Mouse (Mus musculus) left cerebral cortex, adult 11 months (tissue): Measurements from ENCODE around the gene Cpeb3.
"Not testable (repeated sequence)": the region's sequence is repeated elsewhere in the genome, so short reads cannot be mapped to it uniquely, and the experiment has no call there.

Source experiments
- DNase-seq: peaks from one replicate; pipeline ENCODE4 v3.0.0; 2022; ENCODE audit warnings: low spot score

Gene Cpeb3

DNA sequence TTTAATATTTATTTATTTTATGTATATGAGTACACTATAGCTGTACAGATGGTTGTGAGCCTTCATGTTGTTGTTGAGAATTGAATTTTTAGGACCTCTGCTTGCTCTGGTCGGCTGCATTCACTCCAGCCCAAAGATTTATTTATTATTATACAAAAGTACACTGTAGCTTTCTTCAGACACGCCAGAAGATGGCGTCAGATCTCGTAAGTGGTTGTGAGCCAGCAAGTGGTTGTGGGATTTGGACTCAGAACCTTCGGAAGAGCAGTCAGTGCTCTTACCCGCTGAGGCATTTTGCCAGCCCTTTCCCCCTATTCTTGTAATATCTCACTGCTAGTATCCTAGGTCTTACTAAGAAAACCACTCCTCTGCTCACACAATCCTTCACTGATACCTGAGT, 126.9 kb downstream of the Cpeb3 start:
- DNase-seq = no peak

DNA sequence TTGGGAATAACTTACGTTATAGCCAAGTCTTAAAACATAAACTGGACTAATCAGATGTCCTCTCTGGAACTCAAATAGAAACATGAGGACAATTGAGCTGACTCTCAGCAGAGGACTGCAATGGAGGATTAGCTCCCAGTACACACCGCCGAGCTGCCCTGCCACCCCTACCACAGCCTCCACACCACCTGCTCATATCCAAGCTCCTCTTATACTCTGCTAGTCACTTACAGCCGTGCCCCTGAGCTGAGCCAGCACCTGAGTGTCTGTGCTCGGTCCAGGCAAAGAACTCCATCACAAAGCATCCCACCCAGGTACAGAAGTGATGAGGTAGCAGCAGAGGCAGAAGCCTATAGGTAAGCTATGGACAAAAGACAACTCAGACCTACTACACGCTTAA, 129.2 kb downstream of the Cpeb3 start:
- DNase-seq = no peak

DNA sequence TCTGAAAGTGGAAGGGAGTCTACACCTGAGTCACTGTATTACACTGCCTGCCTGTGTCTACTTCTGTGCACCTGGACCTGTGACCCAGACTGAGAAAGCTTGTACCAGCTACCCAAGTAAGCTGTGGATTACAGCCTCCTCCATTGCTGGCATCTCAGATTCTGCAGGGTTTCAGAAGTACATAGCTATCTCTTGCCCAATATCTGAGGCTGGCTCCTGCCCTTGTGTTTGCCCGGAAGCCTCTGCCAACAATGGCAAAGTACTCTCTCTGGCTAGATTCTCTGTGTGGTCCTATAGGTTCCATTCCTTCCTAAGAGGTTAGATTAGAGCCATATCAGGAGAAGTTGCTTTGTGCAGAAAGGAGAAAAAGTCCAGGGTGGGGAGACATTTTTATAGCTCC, 129.8 kb downstream of the Cpeb3 start:
- DNase-seq = no peak

DNA sequence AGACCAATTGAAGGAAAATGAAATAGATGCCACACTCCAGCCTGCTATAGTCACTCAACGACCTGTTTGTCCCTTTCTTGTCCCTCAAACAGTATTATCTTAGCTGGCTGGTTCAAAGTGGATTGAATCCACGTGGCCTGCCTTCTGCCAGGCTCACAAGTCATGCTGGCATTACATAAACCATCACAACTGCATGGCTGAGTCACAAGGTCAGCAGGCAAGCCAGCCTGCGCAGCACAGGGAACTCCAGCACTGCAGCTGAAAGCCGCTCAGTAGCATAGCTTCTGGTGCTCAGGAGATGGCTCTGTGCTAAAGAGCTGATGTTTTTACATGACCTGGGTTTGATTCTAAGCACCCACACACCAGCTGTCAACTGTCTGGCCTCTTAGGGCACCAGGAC, 130.3 kb downstream of the Cpeb3 start:
- peak; percentile 68 for DNase-seq

DNA sequence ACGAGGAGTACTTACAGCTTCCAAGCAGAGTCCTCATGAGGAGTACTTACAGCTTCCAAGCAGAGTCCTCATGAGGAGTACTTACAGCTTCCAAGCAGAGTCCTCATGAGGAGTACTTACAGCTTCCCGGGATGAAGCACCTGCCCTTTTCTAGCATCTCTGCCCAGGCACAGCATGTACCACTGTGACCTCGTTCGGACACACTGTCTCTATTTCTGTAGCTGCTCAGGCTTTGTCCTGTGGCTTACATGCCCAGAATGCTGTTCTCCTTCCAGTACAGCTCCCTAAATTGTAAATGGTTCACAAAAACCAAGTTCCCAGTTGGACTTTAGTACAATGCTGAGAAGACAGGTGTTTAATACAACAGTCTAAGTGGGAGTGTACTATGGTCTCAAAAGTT, 131.1 kb downstream of the Cpeb3 start:
- DNase-seq = not testable (repeated sequence)

DNA sequence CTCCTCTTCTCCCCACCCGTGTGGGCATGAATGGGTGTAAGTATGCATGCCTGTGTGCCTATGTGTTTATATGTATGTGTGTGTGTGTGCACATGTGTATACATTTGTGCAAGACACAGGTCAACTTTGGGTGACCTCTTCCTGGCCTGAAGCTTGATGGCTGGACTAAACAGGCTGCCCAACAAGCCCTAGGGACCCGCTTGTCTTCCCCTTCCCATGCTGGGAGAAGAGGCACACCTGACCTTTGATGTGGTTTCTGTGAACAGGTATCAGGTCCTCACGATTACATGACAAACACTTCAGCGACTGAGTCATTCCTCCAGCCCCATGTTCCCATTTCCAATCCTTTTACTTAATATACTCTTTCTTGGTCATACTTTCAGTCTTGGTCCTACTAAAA, 131.8 kb downstream of the Cpeb3 start:
- DNase-seq = no peak

DNA sequence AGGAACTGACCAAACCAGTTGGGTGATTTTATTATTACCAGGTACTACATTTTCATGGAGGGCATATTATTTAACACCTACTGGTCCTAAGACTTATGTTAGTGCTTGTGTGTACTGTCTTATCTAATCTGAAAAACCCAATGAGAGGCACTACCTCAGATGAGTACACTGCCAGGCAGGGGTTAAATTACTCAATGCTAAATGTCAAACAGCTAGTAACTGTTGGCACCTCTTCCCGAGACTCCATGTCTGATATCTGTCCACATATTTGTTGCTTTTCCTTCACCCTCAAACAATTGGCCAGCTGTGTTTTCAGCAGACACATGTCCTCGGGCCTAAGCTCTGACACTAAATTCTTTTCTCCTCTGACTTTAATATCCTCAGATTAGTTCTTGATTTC, 132.3 kb downstream of the Cpeb3 start:
- no peak for DNase-seq

DNA sequence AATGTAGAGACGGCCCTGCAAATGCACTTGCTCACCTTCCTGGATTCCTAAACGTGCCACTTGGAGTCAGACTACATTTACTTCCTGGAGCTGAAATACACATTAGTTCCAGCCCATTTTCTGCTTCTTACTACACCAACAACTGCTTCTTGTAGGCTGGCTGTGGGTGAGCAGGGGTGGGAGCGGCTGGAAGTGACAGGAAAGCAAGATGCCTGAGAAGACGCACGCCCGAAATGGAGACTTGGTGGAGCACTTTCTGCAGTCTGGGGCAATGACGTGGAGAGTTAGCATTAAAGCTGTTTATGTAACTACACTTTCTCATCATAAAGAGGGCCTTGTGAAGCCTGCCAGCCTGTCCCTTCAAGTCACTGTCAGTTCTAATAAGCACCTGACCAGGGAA, 132.7 kb downstream of the Cpeb3 start:
- peak; percentile 55 for DNase-seq

DNA sequence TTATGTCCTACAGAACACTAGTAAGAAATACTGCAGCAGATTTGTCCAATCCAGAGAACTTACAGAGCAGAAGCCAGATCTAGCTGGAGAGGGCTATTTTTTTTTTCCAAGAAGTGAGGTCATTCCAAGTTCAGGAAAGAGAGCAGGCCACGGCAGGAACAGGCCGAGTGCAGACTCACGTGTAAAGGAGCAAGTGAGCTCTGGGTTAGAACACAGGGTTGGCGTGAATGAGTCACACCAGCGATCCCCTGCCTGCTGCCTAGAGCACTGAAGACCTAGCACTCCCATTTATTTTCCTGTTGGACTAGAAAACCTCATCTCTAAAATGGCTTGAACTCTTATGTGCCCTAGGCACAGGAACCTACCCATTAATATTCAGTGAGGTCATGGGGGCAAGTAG, 133.7 kb downstream of the Cpeb3 start:
- no peak for DNase-seq

DNA sequence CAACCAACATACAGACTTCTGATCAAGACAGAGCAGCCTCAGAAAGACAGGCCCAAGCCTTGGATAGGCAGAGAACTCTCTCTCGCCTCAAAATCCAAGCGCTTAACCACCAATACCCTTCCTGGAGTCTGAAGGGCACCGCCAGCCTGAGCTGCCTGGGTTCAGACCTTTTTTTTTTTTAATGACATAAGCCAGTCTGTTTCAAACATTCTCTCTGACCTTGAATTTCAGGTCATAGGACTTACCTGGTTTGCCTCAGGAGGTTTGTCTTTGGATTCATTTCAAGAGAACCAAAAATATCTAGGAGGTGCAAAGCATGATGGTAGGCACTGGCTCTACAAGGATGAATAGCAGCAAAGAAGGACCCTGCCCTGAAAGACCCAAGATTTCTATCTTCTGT, 134.1 kb downstream of the Cpeb3 start:
- DNase-seq = no peak

DNA sequence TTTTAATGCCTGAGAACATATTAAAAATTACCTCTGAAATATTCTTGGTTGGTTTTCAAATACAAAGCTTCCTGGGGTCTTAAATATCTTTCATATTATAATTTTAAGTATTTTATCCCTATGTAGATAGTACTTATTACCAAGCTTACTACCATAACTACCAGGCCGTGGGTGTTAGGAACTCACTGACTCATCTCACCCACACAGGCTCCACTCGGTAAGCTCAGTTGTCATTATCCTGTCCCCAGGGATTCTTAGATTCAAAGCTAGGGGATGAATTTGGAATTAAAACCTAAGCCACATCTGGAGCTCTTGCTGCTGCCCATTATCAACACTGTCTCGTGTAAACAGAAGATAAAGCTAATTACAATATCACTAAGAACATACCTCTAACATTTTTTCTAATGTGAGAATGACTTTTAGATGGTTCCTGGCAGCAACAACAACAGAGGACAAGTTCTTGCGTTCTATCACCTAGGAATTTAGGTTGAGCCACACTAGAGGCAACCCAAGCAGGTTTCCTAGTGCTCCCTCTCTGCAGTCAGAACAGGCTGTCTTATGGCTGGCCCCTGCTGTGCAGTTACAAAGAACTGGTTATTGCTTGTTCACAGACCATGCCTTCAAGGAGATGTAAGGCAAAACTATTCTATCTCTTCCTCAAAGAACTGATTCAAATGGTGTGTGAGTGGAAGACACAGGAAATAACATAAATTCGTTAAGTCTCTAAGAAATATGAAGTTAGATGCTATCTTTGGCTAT, 135.4 kb downstream of the Cpeb3 start:
- DNase-seq = no peak

DNA sequence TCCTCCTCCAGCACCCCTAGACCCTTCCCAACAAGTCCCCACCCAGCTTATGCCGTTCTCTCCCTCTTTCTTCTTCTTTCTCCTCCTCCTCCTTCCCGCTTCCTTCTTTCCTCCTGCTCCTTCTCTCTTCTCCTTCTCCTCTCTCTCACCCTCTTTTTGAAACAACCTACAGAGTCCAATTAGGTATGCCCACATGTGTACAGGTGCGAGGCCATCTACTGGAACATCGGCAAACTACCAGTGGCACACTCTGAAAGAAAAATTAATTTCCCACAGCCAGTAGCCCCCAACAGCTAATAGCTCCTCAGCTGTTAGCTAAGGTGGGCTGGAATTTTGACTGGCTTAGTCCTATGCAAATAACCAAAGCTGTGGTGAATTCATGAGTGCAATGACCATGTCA, 139.2 kb downstream of the Cpeb3 start:
- DNase-seq = no peak

DNA sequence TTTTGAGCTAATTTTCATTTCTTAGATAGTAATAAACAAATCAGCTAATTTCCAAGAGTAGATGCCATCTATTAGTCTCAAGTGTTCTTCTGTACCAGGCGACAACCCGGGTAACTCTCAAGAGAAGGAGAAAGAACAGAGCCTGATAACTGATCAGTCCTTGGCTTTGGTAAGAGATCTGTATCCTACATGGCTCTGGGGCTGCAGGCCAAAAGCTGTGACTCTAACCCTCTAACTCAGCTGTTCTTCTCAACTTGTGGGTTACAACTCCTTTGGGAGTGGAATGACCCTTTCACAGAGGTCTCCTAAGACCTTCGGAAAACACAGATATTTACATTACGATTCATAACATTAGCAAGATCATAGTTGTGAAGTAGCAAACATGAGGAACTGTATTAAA, 148.3 kb downstream of the Cpeb3 start:
- no peak for DNase-seq

DNA sequence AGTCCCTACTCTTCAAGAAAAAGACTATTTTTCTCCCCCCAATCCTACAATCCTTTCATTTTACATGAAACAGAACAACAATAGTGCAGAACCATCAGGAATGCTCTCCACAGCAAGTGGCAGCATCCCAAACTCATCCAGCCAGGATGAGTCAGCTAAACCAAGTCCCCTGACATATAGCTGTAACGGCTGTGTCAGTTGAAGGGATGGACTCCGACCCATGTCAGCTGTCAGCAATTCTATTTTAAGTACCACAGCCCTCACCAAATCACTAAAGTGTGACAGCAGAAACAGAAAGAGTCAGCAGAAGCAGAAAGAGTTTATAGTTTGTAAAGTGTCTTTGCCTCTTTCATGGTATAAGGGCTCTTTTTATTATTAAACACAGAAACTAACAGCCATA, 148.8 kb downstream of the Cpeb3 start:
- no peak for DNase-seq

DNA sequence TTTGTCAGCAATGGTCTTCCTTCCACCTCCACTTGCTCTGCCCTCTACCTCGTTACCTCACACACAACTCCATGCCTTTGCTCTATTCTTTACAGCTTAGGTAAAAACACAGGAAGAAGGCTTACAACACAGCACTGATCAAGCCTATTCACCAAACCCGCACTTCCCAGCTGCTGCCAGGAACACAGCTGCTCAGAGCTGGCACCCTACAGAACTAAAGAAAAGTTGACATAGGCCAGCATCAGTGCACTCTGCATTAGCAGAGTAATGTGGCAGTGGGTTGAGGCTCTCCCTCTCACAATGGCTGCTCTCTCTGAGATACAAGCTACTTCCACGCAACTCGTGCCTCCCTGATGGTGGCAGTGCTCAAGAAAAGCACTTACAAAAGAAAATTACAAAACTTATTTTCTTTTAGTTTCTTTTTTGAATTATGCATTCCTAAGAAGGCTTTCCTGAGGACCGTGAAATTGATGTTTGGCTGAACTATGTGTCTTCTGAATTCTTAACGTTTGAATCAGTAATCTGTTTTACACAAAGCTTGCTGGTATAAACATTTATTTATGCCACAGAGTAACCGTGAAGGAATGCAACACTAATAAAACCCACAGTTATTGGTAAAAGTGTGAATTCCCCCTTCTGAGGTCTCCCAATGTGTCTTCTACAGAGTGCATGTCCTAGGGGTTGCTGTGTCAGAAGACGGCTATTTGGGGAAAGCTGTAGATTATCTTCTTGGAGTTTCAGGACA, 151.1 kb downstream of the Cpeb3 start:
- no peak for DNase-seq

DNA sequence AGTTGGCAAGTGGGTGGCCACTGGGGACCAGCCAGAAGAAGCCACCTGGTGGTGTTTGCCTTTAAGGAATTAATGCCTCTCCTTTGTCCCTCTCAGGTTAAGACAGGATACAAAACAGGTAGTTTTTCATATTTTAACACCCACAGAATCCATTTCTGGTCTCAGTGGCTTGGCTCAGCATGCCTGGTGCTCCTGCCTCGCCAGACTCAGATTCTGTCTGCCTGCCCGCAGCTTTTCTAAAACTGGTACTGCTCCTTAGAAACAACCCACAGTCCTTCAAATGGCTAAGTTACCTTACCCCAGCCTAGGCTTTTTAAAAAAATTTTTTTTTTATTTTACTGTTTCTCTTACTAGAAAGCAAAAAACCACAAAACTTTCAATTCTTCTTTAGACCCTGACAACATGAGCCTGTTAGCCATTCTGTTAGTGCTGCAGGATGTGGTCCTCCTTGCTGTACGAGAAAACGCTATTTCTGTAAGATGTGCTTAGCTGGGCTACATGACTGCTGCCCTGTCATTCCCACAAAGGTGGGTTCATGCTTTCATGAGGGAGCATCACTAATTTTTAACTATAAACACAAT, 152.3 kb downstream of the Cpeb3 start:
- no peak for DNase-seq

DNA sequence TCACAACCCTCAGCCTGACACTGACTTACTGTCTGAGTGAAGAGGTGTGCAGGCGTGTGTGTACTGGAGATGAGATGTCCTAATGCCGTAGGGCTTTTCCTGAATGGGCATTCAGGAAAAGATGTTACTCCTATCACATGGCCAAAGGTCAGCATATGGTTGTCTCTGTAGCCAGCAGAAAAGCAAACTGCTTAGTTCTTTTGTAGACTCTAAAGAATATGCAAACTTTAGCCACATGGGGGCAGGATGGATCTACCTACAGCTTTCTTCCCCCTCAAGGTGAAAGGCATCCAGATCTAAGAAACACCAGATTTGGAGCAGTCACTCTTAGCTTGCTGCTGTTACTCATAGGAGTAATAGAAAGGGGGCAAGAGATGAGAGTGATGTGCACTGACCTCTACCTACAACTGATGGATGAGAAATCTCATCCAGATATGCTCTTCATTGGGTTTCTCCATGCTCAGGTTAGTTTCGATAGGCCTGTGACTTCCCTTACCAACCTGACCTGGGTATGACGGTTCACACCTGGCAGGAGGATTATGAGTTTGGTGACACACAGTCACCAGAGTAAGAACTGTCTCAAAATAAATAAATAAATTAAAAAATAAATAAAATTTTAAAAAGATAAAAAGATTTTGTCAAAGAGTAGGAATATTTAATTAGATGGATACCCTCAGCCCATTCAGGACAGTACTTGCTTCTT, 157.6 kb downstream of the Cpeb3 start:
- peak; percentile 49 for DNase-seq

DNA sequence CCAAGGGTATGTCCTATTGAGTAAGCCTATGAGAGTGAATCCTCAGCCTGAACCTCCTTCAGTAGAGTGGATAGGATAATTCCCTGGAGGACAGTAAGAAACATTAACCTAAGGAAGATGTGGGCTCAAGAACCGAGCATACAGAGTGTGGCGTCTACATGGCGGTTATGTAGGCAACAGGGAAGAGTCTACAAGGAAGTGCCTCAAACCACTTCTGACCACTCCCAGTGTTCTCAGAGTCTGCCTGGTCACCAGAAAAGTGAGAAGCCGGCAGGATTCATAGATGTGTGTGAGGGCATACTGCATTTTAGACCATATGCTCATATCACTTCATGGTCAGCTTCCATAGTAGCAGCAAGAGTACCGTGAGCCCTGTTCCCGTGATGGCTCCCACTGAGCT, 159.9 kb downstream of the Cpeb3 start:
- DNase-seq = no peak

DNA sequence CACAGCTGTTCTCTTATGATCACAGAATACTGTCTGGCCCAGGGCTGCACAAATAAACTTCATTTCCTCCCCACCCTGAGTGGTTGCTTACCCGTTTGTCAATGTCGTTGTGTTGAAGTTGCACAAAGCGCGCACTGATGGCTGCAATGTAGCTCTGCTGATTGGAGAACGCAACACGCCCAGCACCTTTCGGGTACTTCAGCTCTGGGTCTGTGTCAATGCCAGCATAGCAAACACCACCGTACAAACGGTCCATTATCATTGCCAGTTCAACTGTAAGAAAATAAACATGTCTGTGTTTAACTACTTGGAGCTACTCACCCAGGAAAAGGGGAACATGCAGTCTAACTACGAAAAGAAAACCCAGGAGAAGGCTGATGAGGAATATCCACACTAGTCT, 164.0 kb downstream of the Cpeb3 start:
- no peak for DNase-seq

DNA sequence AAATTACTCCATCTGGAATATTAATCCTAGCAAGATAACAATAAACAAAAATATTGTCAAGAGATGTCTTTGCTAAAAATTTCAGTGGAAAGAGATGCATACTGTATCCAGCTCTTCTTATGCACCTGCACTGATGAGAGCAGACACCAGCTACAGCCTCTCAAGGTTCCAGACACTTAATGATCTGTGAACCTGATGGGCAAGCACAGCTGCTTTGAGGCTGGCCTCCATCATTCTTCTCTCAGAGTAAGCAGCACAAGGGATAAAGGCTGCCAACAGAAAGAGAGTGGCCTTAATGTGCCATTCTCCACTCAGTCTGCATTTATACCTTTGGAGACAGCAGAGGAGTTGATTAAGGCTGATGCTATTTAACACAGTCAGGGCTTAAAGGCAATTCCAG, 167.5 kb downstream of the Cpeb3 start:
- DNase-seq = no peak

DNA sequence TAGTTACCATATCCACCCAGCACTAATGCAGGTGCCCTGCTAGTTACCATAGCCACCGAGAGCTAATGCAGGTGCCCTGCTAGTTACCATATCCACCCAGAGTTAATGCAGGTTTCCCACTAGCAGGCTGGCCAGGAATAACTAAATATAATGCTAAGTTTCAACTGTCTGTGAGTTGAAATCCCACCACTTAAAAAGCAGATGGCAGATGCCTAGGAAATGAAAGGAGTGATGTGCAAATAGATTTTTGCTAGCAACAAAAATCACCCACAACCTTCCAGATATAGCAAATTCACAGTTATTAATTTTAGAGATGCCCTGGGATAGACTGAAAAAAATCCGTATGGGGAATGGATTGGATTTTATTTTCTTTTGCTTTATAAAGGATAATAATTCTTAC, 176.0 kb downstream of the Cpeb3 start:
- no peak for DNase-seq

DNA sequence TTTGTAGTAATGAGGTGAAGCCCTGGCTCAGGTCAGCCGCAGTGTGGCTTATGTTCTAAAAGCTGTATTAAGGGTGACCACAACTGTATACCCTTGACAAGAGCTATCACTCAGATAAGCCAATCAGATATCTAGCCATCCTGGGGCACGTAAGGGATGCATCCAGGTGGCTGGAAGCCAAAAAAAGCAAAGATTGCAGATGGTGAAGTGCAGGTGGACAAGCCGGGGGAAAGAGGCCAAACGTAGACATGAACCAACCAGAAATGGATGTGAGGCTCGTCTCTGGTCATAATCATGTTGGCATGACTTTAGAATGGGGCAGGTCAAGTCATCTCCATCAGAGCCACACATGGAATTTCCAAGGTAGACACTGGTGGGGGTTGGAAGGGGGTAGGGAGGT, 177.0 kb downstream of the Cpeb3 start:
- DNase-seq = no peak

DNA sequence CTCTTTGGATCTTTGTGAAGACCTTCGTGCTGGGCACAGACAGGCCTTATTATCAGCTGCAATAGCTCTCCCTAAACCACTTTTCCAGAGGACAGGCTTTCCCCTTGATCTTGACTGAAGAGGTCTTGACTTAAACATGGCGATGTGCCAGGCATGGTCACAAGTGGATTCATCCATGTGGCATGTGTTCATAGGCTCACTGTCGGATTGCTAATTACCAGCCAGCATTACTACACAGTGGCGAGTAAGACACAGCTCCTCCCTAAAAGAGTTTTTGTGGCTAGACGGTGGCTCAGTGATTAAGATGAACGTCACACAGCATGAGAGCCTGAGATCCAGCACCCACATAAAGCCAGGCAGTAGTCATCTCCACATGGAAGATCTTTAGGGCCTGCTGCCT, 178.6 kb downstream of the Cpeb3 start:
- DNase-seq = no peak
